Mouse (Mus musculus) liver, adult 2 months (tissue): ENCODE measurements at regions not wholly inside any gene's neighbourhood (a gene's known extent, or its start where the extent isn't known, plus 50 kb on each side); places are given as distances from the start of the nearest gene placed in this dataset.
A peak's percentile ranks its signal among the peaks of the same experiment; 100 is the strongest.

Experiments used
- DNase-seq: peaks from one replicate; pipeline ENCODE4 v3.0.0-alpha.2; 2011; ENCODE audit warnings: low read depth, low spot score; ENCODE audit errors: extremely low read depth
- H3K27ac ChIP-seq: fragments of 200-500 bp; replicated peaks from 2 replicates; pipeline ENCODE4 v1.5.1; 2012; ENCODE audit warnings: low read depth, mild to moderate bottlenecking, control low read depth, inconsistent platforms, low read length; ENCODE audit not compliant: insufficient read depth
- H3K27me3 ChIP-seq: fragments of 200-500 bp; 2 replicates; pipeline ENCODE4 v1.6.1; 2012; ENCODE audit warnings: mild to moderate bottlenecking, moderate library complexity, low read length, inconsistent platforms; ENCODE audit not compliant: control insufficient read depth, insufficient read depth
- H3K36me3 ChIP-seq: fragments of 200-500 bp; 2 replicates; pipeline ENCODE4 v1.6.1; 2012; ENCODE audit warnings: low read length, inconsistent platforms; ENCODE audit not compliant: control insufficient read depth, insufficient read depth
- H3K4me1 ChIP-seq: fragments of 200-500 bp; 2 replicates; pipeline ENCODE4 v1.6.1; 2011; ENCODE audit warnings: low read length; ENCODE audit not compliant: control insufficient read depth, insufficient read depth
- H3K4me3 ChIP-seq: fragments of 200-500 bp; 2 replicates; pipeline ENCODE4 v1.5.1; 2011; ENCODE audit warnings: low read depth, mild to moderate bottlenecking, control low read depth, low read length, moderate library complexity; ENCODE audit not compliant: insufficient read depth
- H3K79me2 ChIP-seq: fragments of 200-500 bp; 2 replicates; pipeline ENCODE4 v1.6.1; 2012; ENCODE audit warnings: inconsistent platforms, mild to moderate bottlenecking, low read length, moderate library complexity; ENCODE audit not compliant: control insufficient read depth, insufficient read depth
- H3K9ac ChIP-seq: fragments of 200-500 bp; 2 replicates; pipeline ENCODE4 v1.6.1; 2012; ENCODE audit warnings: low read depth, mild to moderate bottlenecking, control low read depth, inconsistent platforms, low read length
- CTCF ChIP-seq: fragments of 200-500 bp; IDR thresholded peaks from 2 replicates; pipeline ENCODE4 v1.5.1; 2011; ENCODE audit warnings: low read depth, low read length, control low read depth
- POLR2A ChIP-seq: fragments of 200-500 bp; IDR thresholded peaks from 2 replicates; pipeline ENCODE4 v1.6.1; 2011; ENCODE audit warnings: low read length, control low read depth; ENCODE audit not compliant: insufficient read depth; ENCODE audit errors: extremely low read depth
- WGBS: fragments of 180-500 bp; shearing (Covaris S2); methylation state at CpG from one replicate; pipeline ENCODE4 v1.1.7; 2018; 5-methylcytosine and 5-hydroxymethylcytosine counted together

DNA sequence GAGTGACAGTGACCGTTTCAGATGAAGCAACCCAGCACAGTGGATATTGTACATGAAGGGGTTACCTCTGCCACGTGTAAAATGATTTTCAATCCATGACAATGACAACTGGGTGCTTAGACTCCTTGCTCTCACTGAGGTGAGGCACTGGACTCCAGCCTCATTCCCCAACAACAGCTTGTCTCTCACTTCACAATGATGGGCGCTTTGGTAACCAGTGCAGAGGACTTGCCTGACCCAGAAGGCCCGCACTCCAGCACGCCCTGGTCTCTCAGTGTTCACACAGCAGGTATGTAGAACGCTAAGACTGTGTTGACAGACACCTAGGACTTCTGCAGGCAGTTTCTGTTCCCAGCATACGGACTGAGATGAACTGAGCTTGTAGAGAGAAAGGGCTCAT, 62.6 kb upstream of the Neurl1b start:
- WGBS, result 76% methylated on average over 7 of the region's 7 CpGs
- Histone ChIP-seq H3K27me3 (no peaks in the 10 kb centered on the region), H3K27ac (no peak overlapping the region), H3K4me3 (no peak overlapping the region), H3K9ac (no peak overlapping the region), H3K79me2 (no peaks in the 10 kb centered on the region), H3K4me1 (no peaks in the 10 kb centered on the region), H3K36me3 (no peaks in the 10 kb centered on the region)
- DNase-seq, result no peak
- no peak for TF ChIP-seq CTCF
- TF ChIP-seq POLR2A, result no peak

DNA sequence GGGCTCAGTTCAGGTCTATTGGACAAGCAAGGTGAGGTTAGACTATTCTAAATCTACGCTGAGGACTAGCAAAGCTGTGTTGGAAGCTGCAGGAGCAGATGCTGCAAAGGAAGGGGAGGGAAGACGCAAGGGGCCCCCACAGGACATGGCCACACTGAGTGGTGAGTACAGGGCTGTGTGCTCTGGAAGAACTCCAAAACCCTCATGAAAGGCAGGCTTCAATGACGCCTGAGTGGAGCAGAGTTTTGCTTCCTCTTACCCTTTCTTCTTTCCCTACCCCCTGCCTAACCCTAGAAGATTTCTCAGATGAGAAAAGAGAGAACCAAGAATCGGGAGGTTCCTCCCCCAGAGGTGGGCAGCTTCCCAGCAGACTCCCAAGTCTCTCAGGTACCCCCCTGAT, 61.9 kb upstream of the Neurl1b start:
- H3K27me3 ChIP-seq, result no peaks in the 10 kb centered on the region
- H3K27ac ChIP-seq, result no peak overlapping the region
- H3K4me3 ChIP-seq, result no peak overlapping the region
- no peak overlapping the region for H3K9ac ChIP-seq
- TF ChIP-seq CTCF (no peak), POLR2A (no peak)
- H3K79me2 ChIP-seq, result no peaks in the 10 kb centered on the region
- H3K36me3 ChIP-seq, result no peaks in the 10 kb centered on the region
- no peaks in the 10 kb centered on the region for H3K4me1 ChIP-seq
- 78% methylated on average over 4 of the region's 4 CpGs for WGBS
- DNase-seq, result no peak

- 63% methylated on average over 3 of the region's 3 CpGs for WGBS
- H3K79me2 ChIP-seq, result no peaks in the 10 kb centered on the region
- H3K9ac ChIP-seq, result no peak overlapping the region
- no peaks in the 10 kb centered on the region for H3K4me1 ChIP-seq
- DNase-seq, result no peak
- H3K27ac ChIP-seq, result no peak overlapping the region
- H3K27me3 ChIP-seq, result no peaks in the 10 kb centered on the region
- TF ChIP-seq POLR2A (no peak), CTCF (no peak)
- H3K36me3 ChIP-seq, result no peaks in the 10 kb centered on the region
- H3K4me3 ChIP-seq, result no peak overlapping the region
Observed at GRCm38 (mm10) chr17:26354431-26354830, 60.2 kb upstream of the Neurl1b start.

DNA sequence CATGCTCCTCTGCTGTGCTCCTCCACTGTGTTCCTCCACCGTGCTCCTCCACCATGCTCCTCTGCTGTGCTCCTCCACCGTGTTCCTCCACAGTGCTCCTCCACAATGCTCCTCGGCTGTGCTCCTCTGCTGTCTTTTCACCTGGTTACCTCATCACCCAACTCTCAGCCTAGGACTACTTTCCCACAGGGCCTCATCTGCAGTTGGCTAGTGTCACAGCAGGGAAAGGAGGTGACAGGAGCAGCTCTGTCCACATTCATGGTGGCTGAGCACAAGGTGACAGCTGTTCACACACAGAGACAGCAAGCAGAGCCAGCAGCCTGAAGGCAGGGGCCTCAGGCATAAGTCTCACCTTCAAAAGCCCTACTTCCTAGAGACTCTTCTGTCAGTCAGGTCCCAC, 59.3 kb upstream of the Neurl1b start:
- TF ChIP-seq POLR2A (no peak), CTCF (no peak)
- Histone ChIP-seq H3K4me1 (no peaks in the 10 kb centered on the region), H3K27ac (no peak overlapping the region), H3K4me3 (no peak overlapping the region), H3K9ac (no peak overlapping the region), H3K79me2 (no peaks in the 10 kb centered on the region), H3K36me3 (no peaks in the 10 kb centered on the region), H3K27me3 (no peaks in the 10 kb centered on the region)
- WGBS, result 74% methylated on average over 3 of the region's 3 CpGs
- no peak for DNase-seq

- H3K27ac ChIP-seq, result no peak overlapping the region
- H3K4me1 ChIP-seq, result no peaks in the 10 kb centered on the region
- no peak overlapping the region for H3K4me3 ChIP-seq
- H3K36me3 ChIP-seq, result no peaks in the 10 kb centered on the region
- H3K79me2 ChIP-seq, result no peaks in the 10 kb centered on the region
- TF ChIP-seq CTCF, result no peak
- TF ChIP-seq POLR2A, result no peak
- 69% methylated on average over 5 of the region's 5 CpGs for WGBS
- H3K27me3 ChIP-seq, result no peaks in the 10 kb centered on the region
- DNase-seq, result no peak
- no peak overlapping the region for H3K9ac ChIP-seq
Observed at GRCm38 (mm10) chr17:26356906-26357305, 57.7 kb upstream of the Neurl1b start.

DNA sequence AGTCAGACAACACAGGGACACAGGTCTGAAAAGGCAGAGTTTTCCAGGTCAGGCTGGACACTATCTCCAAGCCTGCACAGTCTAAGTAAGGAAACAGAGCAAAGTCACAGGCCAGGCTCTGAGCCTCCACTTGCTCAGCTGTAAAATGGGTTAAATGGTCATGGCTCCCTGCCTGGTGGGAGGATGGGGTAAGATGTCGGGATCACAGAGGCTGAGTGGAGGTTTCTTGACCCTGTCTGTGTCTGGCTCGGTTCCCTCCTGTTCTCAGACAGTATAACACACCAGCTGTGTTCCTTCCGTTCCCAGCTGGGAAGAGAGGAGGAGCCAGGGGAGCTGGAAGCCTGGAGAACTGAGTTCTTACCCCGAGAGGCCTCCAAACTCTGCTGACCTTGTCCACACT, 56.8 kb upstream of the Neurl1b start:
- Histone ChIP-seq H3K36me3 (no peaks in the 10 kb centered on the region), H3K4me1 (no peaks in the 10 kb centered on the region), H3K9ac (no peak overlapping the region), H3K79me2 (no peaks in the 10 kb centered on the region), H3K27me3 (no peaks in the 10 kb centered on the region), H3K27ac (no peak overlapping the region), H3K4me3 (no peak overlapping the region)
- DNase-seq, result peak; percentile 17
- TF ChIP-seq POLR2A, result no peak
- TF ChIP-seq CTCF, result no peak
- 64% methylated on average over 4 of the region's 4 CpGs for WGBS

DNA sequence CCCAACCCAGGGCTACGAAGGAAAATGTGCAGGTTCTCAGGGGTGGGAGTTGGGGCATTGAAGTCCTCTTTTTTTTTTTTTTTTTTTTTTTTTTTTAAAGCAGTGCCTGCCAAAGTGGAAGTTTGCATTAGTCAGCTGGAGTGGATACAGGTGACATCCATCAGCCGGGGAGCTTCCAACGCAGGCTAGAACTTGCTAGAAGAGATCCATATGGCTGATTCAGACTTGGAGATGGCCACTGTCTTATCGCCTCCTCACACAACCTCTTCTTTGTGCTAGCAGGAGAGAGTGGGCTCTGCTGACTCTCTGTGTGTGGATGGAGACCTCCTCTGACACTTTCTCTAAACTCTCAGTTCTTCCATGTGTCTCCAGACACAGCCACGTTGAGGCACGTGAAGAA, 53.9 kb upstream of the Neurl1b start:
- Histone ChIP-seq H3K9ac (no peak overlapping the region), H3K27me3 (no peaks in the 10 kb centered on the region), H3K4me3 (no peak overlapping the region), H3K79me2 (no peaks in the 10 kb centered on the region), H3K4me1 (no peaks in the 10 kb centered on the region), H3K36me3 (no peaks in the 10 kb centered on the region), H3K27ac (no peak overlapping the region)
- no peak for DNase-seq
- no peak for TF ChIP-seq POLR2A
- TF ChIP-seq CTCF, result no peak
- WGBS, result 74% methylated on average over 6 of the region's 6 CpGs
